Mouse (Mus musculus): Measurements from ENCODE around the gene Hist1h2ap. TPM values are rescaled to one million over a fixed set of nuclear protein-coding genes. Genes with fewer than 3 reads are reported as not detected.

The Hist1h2ap gene
- polyA plus RNA-seq (2012): 6,142 and 6,696 TPM in 2 replicates

GRCm38 (mm10) chr13:21833461-21833860 is at the start of gene Hist1h2ap, which contains the start of gene Hist1h2br:
Hist1h2ap (minus strand) TSS chr13:21833507.
Hist1h2br (plus strand) TSS chr13:21833743.

GRCm38 (mm10) chr13:21831418-21832394 is 1.6 kb downstream of the Hist1h2ap start, which contains the start of gene Hist1h4n:
Hist1h4n (minus strand) TSS chr13:21832196.

GRCm38 (mm10) chr13:21811539-21811938 is 21.8 kb downstream of the Hist1h2ap start, which contains the start of gene Hist1h4m:
Hist1h4m (plus strand) TSS chr13:21811746.

GRCm38 (mm10) chr13:21810073-21810472 is 23.2 kb downstream of the Hist1h2ap start, which contains the start of the genes Hist1h2bq and Hist1h2ao:
Hist1h2bq (minus strand) TSS chr13:21810197.
Hist1h2ao (plus strand) TSS chr13:21810465.

DNA sequence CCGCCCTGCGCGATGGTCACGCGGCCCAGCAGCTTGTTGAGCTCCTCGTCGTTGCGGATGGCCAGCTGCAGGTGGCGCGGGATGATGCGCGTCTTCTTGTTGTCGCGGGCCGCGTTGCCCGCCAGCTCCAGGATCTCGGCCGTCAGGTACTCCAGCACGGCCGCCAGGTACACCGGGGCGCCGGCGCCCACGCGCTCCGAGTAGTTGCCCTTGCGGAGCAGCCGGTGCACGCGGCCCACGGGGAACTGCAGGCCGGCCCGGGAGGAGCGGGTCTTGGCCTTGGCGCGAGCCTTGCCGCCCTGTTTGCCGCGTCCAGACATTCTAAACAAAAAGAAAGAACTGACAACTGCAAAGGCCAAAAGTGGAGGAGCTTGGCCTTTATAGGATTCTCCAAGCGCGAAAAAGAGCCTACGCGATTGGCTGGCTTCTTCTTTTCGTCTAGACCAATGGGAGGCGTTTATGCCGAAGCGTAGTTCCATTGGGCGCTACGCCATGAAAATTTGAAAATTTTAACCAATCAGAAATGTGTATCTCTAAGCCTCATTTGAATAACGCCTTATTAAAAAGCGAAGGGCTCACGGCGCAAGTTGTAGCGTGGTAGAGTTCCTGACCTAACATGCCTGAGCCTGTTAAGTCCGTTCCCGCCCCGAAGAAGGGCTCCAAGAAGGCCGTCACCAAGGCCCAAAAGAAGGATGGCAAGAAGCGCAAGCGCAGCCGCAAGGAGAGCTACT is 46.2 kb downstream of the Hist1h2ap start, which contains the start of the genes Hist1h2an and Hist1h2bp:
Gene Hist1h2an, minus strand, starts transcription at position 320 of the 731 bp plus-strand sequence.
Gene Hist1h2bp, plus strand, starts transcription at position 563 of the 731 bp plus-strand sequence.

GRCm38 (mm10) chr13:21783255-21783617 is 50.1 kb downstream of the Hist1h2ap start, which contains the start of gene Hist1h3i:
Hist1h3i (minus strand) TSS chr13:21783370.

Other genes with a start within 250 kb of the Hist1h2ap start
- gene Olfr1362, start 219.5 kb downstream of the Hist1h2ap start, polyA plus RNA-seq (2012): not detected in 2 replicates
- not detected in 2 replicates for gene Olfr11, start 191.0 kb downstream of the Hist1h2ap start, polyA plus RNA-seq (2012)
- 0.03 TPM in 1 of 2 replicates, not detected in the other for gene Olfr1361, start 170.1 kb downstream of the Hist1h2ap start, polyA plus RNA-seq (2012)
- not detected in 2 replicates for gene Olfr1360, start 156.1 kb downstream of the Hist1h2ap start, polyA plus RNA-seq (2012)
- gene Olfr1359, start 135.4 kb downstream of the Hist1h2ap start, polyA plus RNA-seq (2012): not detected in 2 replicates
- 1.1 and 2.1 TPM in 2 replicates for gene Hist1h2bl, start 117.4 kb downstream of the Hist1h2ap start, polyA plus RNA-seq (2012)
- 16.6 and 27.9 TPM in 2 replicates for gene Hist1h2ai, start 117.1 kb downstream of the Hist1h2ap start, polyA plus RNA-seq (2012)
- 27.0 and 31.9 TPM in 2 replicates for gene Hist1h3h, start 115.8 kb downstream of the Hist1h2ap start, polyA plus RNA-seq (2012)
- 1.7 and 4.9 TPM in 2 replicates for gene Hist1h2bm, start 111.5 kb downstream of the Hist1h2ap start, polyA plus RNA-seq (2012)
- 2.5 and 5.2 TPM in 2 replicates for gene Hist1h4j, start 98.4 kb downstream of the Hist1h2ap start, polyA plus RNA-seq (2012)
- 19.1 and 29.2 TPM in 2 replicates for gene Hist1h4k, start 83.0 kb downstream of the Hist1h2ap start, polyA plus RNA-seq (2012)
- 83.4 and 107 TPM in 2 replicates for gene Hist1h2ak, start 79.7 kb downstream of the Hist1h2ap start, polyA plus RNA-seq (2012)
- gene Hist1h2bn, start 79.4 kb downstream of the Hist1h2ap start, polyA plus RNA-seq (2012): 6.8 and 17.1 TPM in 2 replicates
- gene Hist1h1b, start 52.9 kb downstream of the Hist1h2ap start, polyA plus RNA-seq (2012): 5.0 and 8.4 TPM in 2 replicates
- gene Hist1h3i, start 50.1 kb downstream of the Hist1h2ap start, polyA plus RNA-seq (2012): 37.8 and 49.3 TPM in 2 replicates
- gene Hist1h2an, start 46.3 kb downstream of the Hist1h2ap start, polyA plus RNA-seq (2012): 29.4 and 41.7 TPM in 2 replicates
- gene Hist1h2bp, start 46.0 kb downstream of the Hist1h2ap start, polyA plus RNA-seq (2012): 0.74 TPM in 2 replicates
- gene Hist1h2bq, start 23.3 kb downstream of the Hist1h2ap start, polyA plus RNA-seq (2012): 2.3 and 7.9 TPM in 2 replicates
- gene Hist1h2ao, start 23.0 kb downstream of the Hist1h2ap start, polyA plus RNA-seq (2012): 9,267 and 13,368 TPM in 2 replicates
- gene Hist1h4m, start 21.8 kb downstream of the Hist1h2ap start, polyA plus RNA-seq (2012): 48.0 and 58.9 TPM in 2 replicates
- gene Hist1h4n, start 1.3 kb downstream of the Hist1h2ap start, polyA plus RNA-seq (2012): 4.8 and 10.5 TPM in 2 replicates
- 5.8 TPM in 1 of 2 replicates, not detected in the other for gene Hist1h2br, start 236 bp upstream of the Hist1h2ap start, polyA plus RNA-seq (2012)
- gene Zfp184, start 111.6 kb upstream of the Hist1h2ap start, polyA plus RNA-seq (2012): 0.39 and 0.64 TPM in 2 replicates
- gene Pom121l2, start 147.7 kb upstream of the Hist1h2ap start, polyA plus RNA-seq (2012): 0.06 TPM in 1 of 2 replicates, not detected in the other
- 3.2 and 6.9 TPM in 2 replicates for gene Prss16, start 176.2 kb upstream of the Hist1h2ap start, polyA plus RNA-seq (2012)
- gene Hist1h2ah, start 202.1 kb upstream of the Hist1h2ap start, polyA plus RNA-seq (2012): 5.4 and 12.3 TPM in 2 replicates
- 15.0 and 17.1 TPM in 2 replicates for gene Hist1h2bk, start 202.4 kb upstream of the Hist1h2ap start, polyA plus RNA-seq (2012)
- gene Hist1h4i, start 207.9 kb upstream of the Hist1h2ap start, polyA plus RNA-seq (2012): 56.9 and 64.7 TPM in 2 replicates
- gene Hist1h2ag, start 209.4 kb upstream of the Hist1h2ap start, polyA plus RNA-seq (2012): 31.0 and 38.1 TPM in 2 replicates
- gene Hist1h2bj, start 209.7 kb upstream of the Hist1h2ap start, polyA plus RNA-seq (2012): 32.2 and 35.1 TPM in 2 replicates

All from megakaryocyte-erythroid progenitor cell, adult 5 weeks (primary cell).